Mouse (Mus musculus) kidney, adult 2 months (tissue): ENCODE data around the gene Trip6.

Source experiments
- CTCF ChIP-seq: fragments of 200-500 bp; conservative IDR thresholded peaks from 2 replicates; pipeline ENCODE4 v1.5.1; 2011; ENCODE audit warnings: low read depth, mild to moderate bottlenecking, control low read depth, low read length, moderate library complexity, mixed read lengths; ENCODE audit not compliant: insufficient read depth, insufficient read length
- POLR2A ChIP-seq: fragments of 200-500 bp; IDR thresholded peaks from one replicate; pipeline ENCODE4 v1.6.1; 2011; ENCODE audit warnings: low read depth, low read length, control low read depth

- no peak for TF ChIP-seq CTCF
- TF ChIP-seq POLR2A = no peak
Measured at GRCm38 (mm10) chr5:137345821-137346220, 31.6 kb upstream of the Trip6 start.
